Mouse (Mus musculus) stomach, embryonic 14.5 days (tissue): ENCODE data around the gene Eif2b5. TPM values are rescaled to one million over a fixed set of nuclear protein-coding genes. Genes with fewer than 3 reads are reported as not detected.

Source experiments
- ATAC-seq: fragments of 200-750 bp; cut with Nextera tagmentation; 2 replicates; pipeline ENCODE4 v1.8.0; 2017; ENCODE audit warnings: low read depth, moderate TSS enrichment; ENCODE audit not compliant: insufficient number of reproducible peaks, insufficient read depth, low FRiP score
- H3K27ac ChIP-seq: fragments of 300-500 bp; sonication (generic); 2 replicates; pipeline ENCODE4 v1.5.1; 2014; ENCODE audit warnings: mild to moderate bottlenecking, low read length, moderate library complexity, mixed read lengths
- H3K27me3 ChIP-seq: fragments of 300-500 bp; sonication (generic); 2 replicates; pipeline ENCODE4 v1.6.1; 2014; ENCODE audit warnings: low read length, control low read depth, mixed read lengths; ENCODE audit not compliant: control insufficient read depth, insufficient read depth
- H3K36me3 ChIP-seq: fragments of 300-500 bp; sonication (generic); 2 replicates; pipeline ENCODE4 v1.6.1; 2014; ENCODE audit warnings: mild to moderate bottlenecking, control low read depth, low read length, moderate library complexity, mixed read lengths; ENCODE audit not compliant: control insufficient read depth, insufficient read depth
- H3K4me1 ChIP-seq: fragments of 300-500 bp; sonication (generic); 2 replicates; pipeline ENCODE4 v1.6.1; 2014; ENCODE audit warnings: low read length, control low read depth, mixed read lengths; ENCODE audit not compliant: control insufficient read depth, insufficient read depth
- H3K4me2 ChIP-seq: fragments of 300-500 bp; sonication (generic); replicated peaks from 2 replicates; pipeline ENCODE4 v1.6.1; 2014; ENCODE audit warnings: low read depth, low read length, control low read depth
- H3K4me3 ChIP-seq: fragments of 300-500 bp; sonication (generic); 2 replicates; pipeline ENCODE4 v1.5.1; 2014; ENCODE audit warnings: low read depth, low read length, control low read depth
- H3K9ac ChIP-seq: fragments of 300-500 bp; sonication (generic); replicated peaks from 2 replicates; pipeline ENCODE4 v1.6.1; 2014; ENCODE audit warnings: low read depth, mild to moderate bottlenecking, control low read depth, low read length, moderate library complexity, mixed read lengths
- H3K9me3 ChIP-seq: fragments of 300-500 bp; sonication (generic); 2 replicates; pipeline ENCODE4 v1.6.1; 2016; ENCODE audit warnings: low read depth, low read length, control low read depth; ENCODE audit not compliant: control insufficient read depth
- WGBS: fragments of 180-500 bp; shearing (Covaris S2); extraction: QIAGEN DNeasy Blood & Tissue Kit; methylation state at CpG from one replicate; pipeline ENCODE4 v1.1.7; 2014; 5-methylcytosine and 5-hydroxymethylcytosine counted together
- polyA plus RNA-seq: library from polyadenylated mRNA; unstranded; fragments of >200 nt; fragmentation: Nextera tagmentation; extraction: Ambion mirVana; gene quantifications from 2 replicates; pipeline ENCODE4 v1.2.1, GENCODE M21; 2014

The Eif2b5 gene
- polyA plus RNA-seq, 1 experiment from 2014 or later, result 87.3 TPM

- 45% methylated on average over 9 of the region's 9 CpGs for WGBS
- Histone ChIP-seq H3K9ac (peak overlapping the region; percentile 82), H3K4me2 (peak overlapping the region; percentile 94), H3K27ac (no peak overlapping the region), H3K27me3 (no peaks in the 10 kb centered on the region), H3K4me1 (peaks cover 12% of the 10 kb centered on the region), H3K9me3 (no peaks in the 10 kb centered on the region), H3K4me3 (peak overlapping the region; percentile 94), H3K36me3 (peaks cover 39% of the 10 kb centered on the region)
- ATAC-seq, result no peak
Measured at GRCm38 (mm10) chr16:20549161-20549560, 50.5 kb downstream of the Eif2b5 start.

- no peak for ATAC-seq
- Histone ChIP-seq H3K27me3 (no peaks in the 10 kb centered on the region), H3K36me3 (peaks cover 41% of the 10 kb centered on the region), H3K4me2 (no peak overlapping the region), H3K4me3 (no peak overlapping the region), H3K4me1 (peaks cover 12% of the 10 kb centered on the region), H3K9ac (no peak overlapping the region), H3K27ac (no peak overlapping the region), H3K9me3 (no peaks in the 10 kb centered on the region)
- 97% methylated on average over 5 of the region's 5 CpGs for WGBS
Measured at GRCm38 (mm10) chr16:20551691-20552090, 53.1 kb downstream of the Eif2b5 start.

GRCm38 (mm10) chr16:20552594-20552993 lies 54.0 kb downstream of the Eif2b5 start:
- H3K36me3 ChIP-seq, result peaks cover 44% of the 10 kb centered on the region
- H3K4me2 ChIP-seq, result no peak overlapping the region
- no peak overlapping the region for H3K9ac ChIP-seq
- no peak overlapping the region for H3K4me3 ChIP-seq
- no peak overlapping the region for H3K27ac ChIP-seq
- 100% methylated on average over 1 of the region's 1 CpGs for WGBS
- H3K9me3 ChIP-seq, result no peaks in the 10 kb centered on the region
- H3K4me1 ChIP-seq, result peaks cover 10% of the 10 kb centered on the region
- no peak for ATAC-seq
- H3K27me3 ChIP-seq, result no peaks in the 10 kb centered on the region

GRCm38 (mm10) chr16:20555000-20555399 lies 56.4 kb downstream of the Eif2b5 start:
- Histone ChIP-seq H3K36me3 (peaks cover 64% of the 10 kb centered on the region), H3K9ac (no peak overlapping the region), H3K4me2 (no peak overlapping the region), H3K4me3 (no peak overlapping the region), H3K9me3 (no peaks in the 10 kb centered on the region), H3K27me3 (no peaks in the 10 kb centered on the region), H3K4me1 (no peaks in the 10 kb centered on the region), H3K27ac (no peak overlapping the region)
- no peak for ATAC-seq
- WGBS, result 91% methylated on average over 6 of the region's 6 CpGs

- H3K36me3 ChIP-seq, result peaks cover 59% of the 10 kb centered on the region
- 68% methylated on average over 7 of the region's 7 CpGs for WGBS
- ATAC-seq, result no peak
Measured at GRCm38 (mm10) chr16:20557381-20557780, 58.8 kb downstream of the Eif2b5 start.

More at GRCm38 (mm10) chr16:20557381-20557780, 58.8 kb downstream of the Eif2b5 start:
- no peaks in the 10 kb centered on the region for H3K9me3 ChIP-seq
- H3K27me3 ChIP-seq, result no peaks in the 10 kb centered on the region
- no peak overlapping the region for H3K27ac ChIP-seq
- H3K4me2 ChIP-seq, result no peak overlapping the region
- no peak overlapping the region for H3K9ac ChIP-seq
- H3K4me3 ChIP-seq, result no peak overlapping the region
- H3K4me1 ChIP-seq, result no peaks in the 10 kb centered on the region

Other genes starting within 250 kb of the Eif2b5 start
- 76.3 and 83.4 TPM in 2 replicates for gene Parl, start 196.4 kb upstream of the Eif2b5 start, polyA plus RNA-seq
- gene Cyp2ab1, start 173.4 kb upstream of the Eif2b5 start, polyA plus RNA-seq, result not detected in 2 replicates
- gene Abcc5, start 72.4 kb upstream of the Eif2b5 start, polyA plus RNA-seq, result 73.9 and 81.7 TPM in 2 replicates
- gene Dvl3, start 18.2 kb downstream of the Eif2b5 start, polyA plus RNA-seq, result 29.2 and 31.7 TPM in 2 replicates
- gene Ap2m1, start 36.7 kb downstream of the Eif2b5 start, polyA plus RNA-seq, result 586 and 625 TPM in 2 replicates
- gene Abcf3, start 49.8 kb downstream of the Eif2b5 start, polyA plus RNA-seq, result 53.0 and 53.5 TPM in 2 replicates
- 4.0 and 4.3 TPM in 2 replicates for gene Vwa5b2, start 90.7 kb downstream of the Eif2b5 start, polyA plus RNA-seq
- 30.3 and 33.8 TPM in 2 replicates for gene Eef1akmt4, start 112.8 kb downstream of the Eif2b5 start, polyA plus RNA-seq
- gene Gm49333, start 112.8 kb downstream of the Eif2b5 start, polyA plus RNA-seq, result not detected in 2 replicates
- 46.1 and 46.8 TPM in 2 replicates for gene Alg3, start 112.9 kb downstream of the Eif2b5 start, polyA plus RNA-seq
- 1.8 and 2.1 TPM in 2 replicates for gene Camk2n2, start 122.5 kb downstream of the Eif2b5 start, polyA plus RNA-seq
- 2.4 and 3.4 TPM in 2 replicates for gene Ece2, start 131.0 kb downstream of the Eif2b5 start, polyA plus RNA-seq
- 275 and 279 TPM in 2 replicates for gene Psmd2, start 152.8 kb downstream of the Eif2b5 start, polyA plus RNA-seq
- gene Eif4g1, start 169.5 kb downstream of the Eif2b5 start, polyA plus RNA-seq, result 180 TPM in 2 replicates
- 7.5 and 8.3 TPM in 2 replicates for gene Fam131a, start 194.4 kb downstream of the Eif2b5 start, polyA plus RNA-seq
- 105 and 113 TPM in 2 replicates for gene Polr2h, start 218.8 kb downstream of the Eif2b5 start, polyA plus RNA-seq
- gene Clcn2, start 218.9 kb downstream of the Eif2b5 start, polyA plus RNA-seq, result 13.2 and 15.8 TPM in 2 replicates
- 4.5 and 5.4 TPM in 2 replicates for gene Chrd, start 234.3 kb downstream of the Eif2b5 start, polyA plus RNA-seq
- 0.88 and 1.2 TPM in 2 replicates for gene Thpo, start 235.7 kb downstream of the Eif2b5 start, polyA plus RNA-seq